Mouse (Mus musculus) spleen, postnatal 10 days (tissue): Measurements from ENCODE around the gene Eml1.

Experiments
- DNase-seq, 2 experiments: peaks; one replicate each; pipeline ENCODE4 v3.0.0; 2021 to 2022; ENCODE audit warnings: low spot score in 2 of 2

Gene Eml1

GRCm38 (mm10) chr12:108422495-108422857, 51.7 kb downstream of the Eml1 start:
- DNase-seq: no peak

GRCm38 (mm10) chr12:108422858-108423631, 52.3 kb downstream of the Eml1 start:
- DNase-seq: peak in 1 of 2 experiments; percentile 67

- DNase-seq: no peak
Measured at GRCm38 (mm10) chr12:108430964-108431363, 60.2 kb downstream of the Eml1 start.

- no peak for DNase-seq
Measured at GRCm38 (mm10) chr12:108431714-108432113, 61.0 kb downstream of the Eml1 start.

- no peak for DNase-seq
Measured at GRCm38 (mm10) chr12:108432578-108432977, 61.8 kb downstream of the Eml1 start.

GRCm38 (mm10) chr12:108433030-108433429, 62.3 kb downstream of the Eml1 start:
- DNase-seq: no peak

- no peak for DNase-seq
Measured at GRCm38 (mm10) chr12:108433498-108433897, 62.7 kb downstream of the Eml1 start.

- DNase-seq: no peak
Measured at GRCm38 (mm10) chr12:108435444-108436015, 64.8 kb downstream of the Eml1 start.

GRCm38 (mm10) chr12:108436029-108436923, 65.5 kb downstream of the Eml1 start:
- DNase-seq: no peak

- no peak for DNase-seq
Measured at GRCm38 (mm10) chr12:108437446-108437845, 66.7 kb downstream of the Eml1 start.

- DNase-seq: no peak
Measured at GRCm38 (mm10) chr12:108443271-108443670, 72.5 kb downstream of the Eml1 start.

GRCm38 (mm10) chr12:108443708-108444107, 73.0 kb downstream of the Eml1 start:
- no peak for DNase-seq

GRCm38 (mm10) chr12:108444166-108445115, 73.7 kb downstream of the Eml1 start:
- no peak for DNase-seq

GRCm38 (mm10) chr12:108446721-108447120, 76.0 kb downstream of the Eml1 start:
- no peak for DNase-seq

GRCm38 (mm10) chr12:108448396-108448795, 77.6 kb downstream of the Eml1 start:
- DNase-seq: no peak

- no peak for DNase-seq
Measured at GRCm38 (mm10) chr12:108449935-108450334, 79.2 kb downstream of the Eml1 start.

- DNase-seq: no peak
Measured at GRCm38 (mm10) chr12:108450546-108450945, 79.8 kb downstream of the Eml1 start.

- DNase-seq: no peak
Measured at GRCm38 (mm10) chr12:108452151-108452874, 81.6 kb downstream of the Eml1 start.

GRCm38 (mm10) chr12:108453561-108454044, 82.8 kb downstream of the Eml1 start:
- DNase-seq: no peak

- no peak for DNase-seq
Measured at GRCm38 (mm10) chr12:108455004-108455403, 84.2 kb downstream of the Eml1 start.
